Comparison of ENCODE assay signal across 9 mouse cellular contexts in the genomic region with DNA sequence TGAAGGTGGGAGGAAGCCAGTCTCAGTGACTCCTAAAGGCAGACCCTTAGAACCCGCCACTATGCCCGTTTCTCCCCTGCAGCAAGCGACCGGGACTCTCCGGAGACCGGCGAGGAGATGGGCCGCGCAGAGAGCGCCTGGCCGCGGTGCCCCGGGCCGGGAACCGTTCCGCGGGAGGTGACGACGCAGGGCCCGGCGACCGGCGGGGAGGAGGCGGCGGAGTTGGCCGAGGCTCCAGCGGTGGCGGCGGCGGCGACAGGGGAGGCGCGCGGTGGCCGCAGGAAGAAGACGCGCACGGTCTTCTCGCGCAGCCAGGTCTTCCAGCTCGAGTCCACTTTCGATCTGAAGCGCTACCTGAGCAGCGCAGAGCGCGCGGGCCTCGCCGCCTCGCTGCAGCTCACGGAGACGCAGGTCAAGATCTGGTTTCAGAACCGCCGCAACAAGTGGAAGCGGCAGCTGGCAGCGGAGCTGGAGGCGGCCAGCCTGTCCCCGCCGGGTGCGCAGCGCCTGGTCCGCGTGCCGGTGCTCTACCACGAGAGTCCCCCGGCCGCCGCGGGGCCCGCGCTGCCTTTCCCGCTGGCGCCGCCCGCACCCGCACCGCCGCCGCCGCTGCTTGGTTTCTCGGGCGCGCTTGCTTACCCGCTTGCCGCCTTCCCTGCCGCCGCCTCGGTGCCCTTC. TPM values are rescaled to one million over a fixed set of nuclear protein-coding genes. Genes with fewer than 3 reads are reported as not detected.
A peak's percentile ranks its signal among the peaks of the same experiment; 100 is the strongest.
DNase-seq lines count a peak whose midpoint lies in the region; ATAC-seq lines count a peak whose summit lies in the region.
"Had no signal": no experiment of that assay in that cellular context is flagged by ENCODE, and none has a peak within 500 bp of the region (broad histone marks: within the 10 kb centered on the region; RNA-seq: fewer than 3 reads in every experiment).

No protein-coding gene starts in this region.

- no peaks in the 10 kb centered on the region; the same call in 1 of the 2 replicates for H3K9me3 ChIP-seq in heart, embryonic 11.5 days (replicated peaks; ENCODE audit: control insufficient read depth, low read length)
- no peaks in the 10 kb centered on the region for H3K9me3 ChIP-seq in hindbrain, embryonic 10.5 days
- no peaks in the 10 kb centered on the region for H3K9me3 ChIP-seq in midbrain, embryonic 12.5 days

- H3K4me1 ChIP-seq in heart, embryonic 11.5 days (ENCODE audit: control insufficient read depth, insufficient read depth, low read length): peaks cover 11% of the 10 kb centered on the region
- H3K4me1 ChIP-seq in hindbrain, embryonic 10.5 days (replicated peaks): peaks cover 36% of the 10 kb centered on the region
- H3K4me1 ChIP-seq in midbrain, embryonic 12.5 days: peaks cover 26% of the 10 kb centered on the region

- no peak for ATAC-seq in heart, embryonic 11.5 days (replicated peaks; ENCODE audit: insufficient number of reproducible peaks, low FRiP score, low TSS enrichment)
- no peak for ATAC-seq in midbrain, embryonic 12.5 days (ENCODE audit: low FRiP score, low read depth)

- no peaks in the 10 kb centered on the region for H3K36me3 ChIP-seq in heart, embryonic 11.5 days (ENCODE audit: control insufficient read depth, insufficient read depth, low read length)
- H3K36me3 ChIP-seq in hindbrain, embryonic 10.5 days: no peaks in the 10 kb centered on the region
- H3K36me3 ChIP-seq in midbrain, embryonic 12.5 days: no peaks in the 10 kb centered on the region

- peak overlapping the region; percentile 65 for H3K4me2 ChIP-seq in heart, embryonic 11.5 days
- peak overlapping the region; percentile 36 for H3K4me2 ChIP-seq in midbrain, embryonic 12.5 days (replicated peaks)

- WGBS in heart, embryonic 11.5 days (ENCODE audit: insufficient replicate concordance): under 1% methylated on average over 80 of the region's 88 CpGs
- WGBS in hindbrain, embryonic 10.5 days: under 1% methylated on average over 88 of the region's 88 CpGs
- WGBS in midbrain, embryonic 12.5 days: under 1% methylated on average over 70 of the region's 88 CpGs

- peak overlapping the region; percentile 31 for H3K4me3 ChIP-seq in heart, embryonic 11.5 days (ENCODE audit: low read depth, low read length)
- H3K4me3 ChIP-seq in hindbrain, embryonic 10.5 days: peak overlapping the region; percentile 41
- H3K4me3 ChIP-seq in midbrain, embryonic 12.5 days: peak overlapping the region; percentile 26
- H3K4me3 ChIP-seq: erythroblast, embryonic 14.5 days had no signal

- H3K27me3 ChIP-seq in heart, embryonic 11.5 days (ENCODE audit: control insufficient read depth, insufficient read depth, low read length): peaks cover 96% of the 10 kb centered on the region
- peaks cover 100% of the 10 kb centered on the region for H3K27me3 ChIP-seq in hindbrain, embryonic 10.5 days (ENCODE audit: insufficient read depth, poor library complexity, severe bottlenecking)
- peaks cover 98% of the 10 kb centered on the region for H3K27me3 ChIP-seq in midbrain, embryonic 12.5 days

- no peak overlapping the region for H3K9ac ChIP-seq in heart, embryonic 11.5 days (ENCODE audit: low read depth, low read length)
- H3K9ac ChIP-seq in midbrain, embryonic 12.5 days (replicated peaks): no peak overlapping the region

- no peak overlapping the region for H3K27ac ChIP-seq in heart, embryonic 11.5 days (ENCODE audit: low read depth, low read length)
- no peak overlapping the region for H3K27ac ChIP-seq in hindbrain, embryonic 10.5 days
- no peak overlapping the region for H3K27ac ChIP-seq in midbrain, embryonic 12.5 days (replicated peaks)

- no peak for DNase-seq in heart, adult 9 months (ENCODE audit: low spot score in 2 of 2)
- peak; percentile 69 for DNase-seq in ZHBTc4 (ENCODE audit: low read depth, low spot score)
- DNase-seq in hindbrain, embryonic 10.5 days (ENCODE audit: low spot score): peak; percentile 61
- no peak for DNase-seq in cerebellum, adult 9-10 months
- DNase-seq in right cerebral cortex, postnatal 36 days (ENCODE audit: low spot score in 2 of 2): no peak
- no peak for DNase-seq in layer of hippocampus, postnatal 14 days (ENCODE audit: low spot score in 2 of 2)

RNA-seq across cellular contexts. Expression of a gene that starts 2.9 kb away (rescaled TPM):
- polyA plus RNA-seq in heart, embryonic 11.5 days (2014; fragmentation: Nextera tagmentation; extraction: Ambion mirVana): not detected in 2 replicates
- 2.7 and 3.2 TPM in 2 replicates for polyA plus RNA-seq in hindbrain, embryonic 10.5 days (2016; fragmentation: Nextera tagmentation; extraction: Ambion mirVana)
- polyA plus RNA-seq in midbrain, embryonic 12.5 days (2016; fragmentation: Nextera tagmentation; extraction: Ambion mirVana): 0.73 and 1.2 TPM in 2 replicates
- total RNA-seq in layer of hippocampus, postnatal 14 days (2021): not detected
- polyA plus RNA-seq: erythroblast, embryonic 14.5 days had no signal

Comparison
In these comparisons a context has a peak if more than half of its experiments do, and no peak if none do; other contexts are left out.
1. DNase-seq: peak in ZHBTc4 (single experiment) and hindbrain, embryonic 10.5 days (single experiment); none in heart, adult 9 months (0 of 2), cerebellum, adult 9-10 months (single experiment), right cerebral cortex, postnatal 36 days (0 of 2) and layer of hippocampus, postnatal 14 days (0 of 2).
2. Peak in every context shown above with its lines, with median percentiles within 50 percentile points of each other: H3K4me3 ChIP-seq.